Mouse (Mus musculus) ovary, postnatal 10 days (tissue): ENCODE data around the gene Atrip.

Experiments
- DNase-seq: peaks from one replicate; pipeline ENCODE4 v3.0.0; 2022; ENCODE audit warnings: low spot score

Gene Atrip

DNA sequence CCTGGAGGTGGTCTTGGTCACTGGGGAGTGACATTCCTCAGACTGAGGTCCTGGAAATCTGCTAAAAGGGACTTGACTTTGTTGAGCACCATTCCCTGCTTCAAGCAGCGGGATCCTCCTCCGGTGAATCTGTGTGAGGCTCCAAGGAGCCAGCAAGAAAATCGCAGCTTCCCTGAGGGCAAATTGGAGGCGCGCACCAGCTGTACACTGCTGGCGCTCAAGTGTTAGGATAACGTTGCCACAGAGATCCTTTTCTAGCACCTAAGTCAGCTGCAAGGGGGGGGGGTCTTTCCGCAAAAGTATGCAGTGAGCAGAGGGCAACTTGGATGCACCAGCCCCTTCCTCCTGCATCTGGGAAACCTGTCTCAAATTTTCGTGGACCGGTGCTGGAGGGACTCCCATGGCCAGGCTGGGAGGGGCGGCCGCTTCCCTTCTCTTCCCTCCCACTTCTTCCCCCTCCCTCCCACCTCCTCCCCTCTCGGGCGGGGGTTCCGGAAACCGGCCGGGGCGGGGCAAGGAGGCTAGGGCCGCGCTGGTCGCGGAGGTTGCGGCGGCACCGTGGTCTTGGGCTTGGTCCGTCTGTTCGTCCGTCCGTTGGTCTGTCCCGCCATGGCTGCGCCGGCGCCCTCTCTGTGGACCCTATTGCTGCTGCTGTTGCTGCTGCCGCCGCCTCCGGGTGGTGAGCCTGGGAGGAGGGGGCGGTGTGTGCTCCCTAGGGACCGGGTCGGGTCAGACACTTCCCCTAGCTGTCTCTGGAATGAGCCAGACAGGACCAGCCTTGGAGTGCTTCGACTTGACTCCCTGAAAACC lies 35.6 kb downstream of the Atrip start, which contains the start of gene Shisa5:
Gene Shisa5 (plus strand): TSS at position 480 of the 810 bp plus-strand sequence.
- peak; percentile 67 for DNase-seq

DNA sequence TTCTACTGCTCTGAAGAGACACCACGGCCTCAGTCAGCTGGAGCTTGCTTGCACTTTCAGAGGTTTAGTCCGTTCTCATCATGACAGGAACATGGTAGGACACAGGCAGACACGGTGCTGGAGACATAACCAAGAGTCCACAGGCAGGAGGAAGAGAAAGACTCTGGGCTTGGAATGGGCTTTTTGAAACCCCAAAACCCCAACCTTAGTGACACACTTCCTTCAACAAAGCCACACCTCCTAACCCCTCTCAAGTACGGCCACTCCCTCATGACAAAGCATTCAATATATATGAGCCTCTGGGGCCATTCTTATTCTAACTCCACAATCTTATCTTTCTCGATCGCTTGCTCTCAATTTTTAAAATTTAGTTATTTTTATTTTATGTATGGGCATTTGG lies 41.5 kb downstream of the Atrip start:
- DNase-seq: no peak

DNA sequence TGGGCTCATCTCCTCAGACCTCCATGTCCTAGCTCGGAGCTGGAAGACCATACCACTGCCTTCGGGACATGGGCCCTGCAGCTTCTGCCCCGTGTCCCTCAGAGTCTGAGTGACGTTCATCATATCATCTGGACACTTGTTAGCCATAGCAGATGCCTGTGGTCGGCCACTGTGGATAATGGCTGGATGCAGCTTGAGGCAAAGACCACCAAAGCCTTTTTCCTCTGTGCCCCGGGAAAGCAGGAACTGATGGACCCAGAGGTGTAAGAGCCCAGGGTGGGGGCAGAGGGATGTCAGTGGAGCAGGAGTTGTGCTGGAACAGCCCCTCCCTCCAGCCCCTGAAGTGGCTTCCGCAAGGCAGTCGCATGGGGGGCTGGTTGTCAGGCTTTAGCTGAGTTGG lies 42.2 kb downstream of the Atrip start:
- no peak for DNase-seq

DNA sequence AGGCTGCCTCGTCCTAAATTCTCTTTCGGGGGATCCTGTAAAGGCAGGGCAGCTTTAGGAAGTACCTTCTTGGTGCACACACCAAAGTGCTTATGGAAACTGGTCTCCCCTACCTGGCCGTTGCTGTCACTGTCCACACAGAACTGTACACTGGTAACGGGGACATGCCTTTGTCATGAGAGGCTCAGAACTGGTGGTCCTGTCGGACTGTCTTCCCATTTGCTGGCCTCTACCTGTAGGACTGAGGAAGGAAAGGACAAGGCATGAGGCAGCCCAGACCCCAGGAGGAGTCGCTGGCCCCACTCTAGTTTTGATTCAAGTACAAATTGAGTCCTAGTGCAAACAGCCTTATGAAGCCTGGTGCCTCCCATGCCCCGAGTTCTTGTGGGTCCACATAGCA lies 42.9 kb downstream of the Atrip start:
- DNase-seq: no peak

- DNase-seq: no peak
Measured at GRCm38 (mm10) chr9:109030312-109030711, 43.6 kb downstream of the Atrip start.

DNA sequence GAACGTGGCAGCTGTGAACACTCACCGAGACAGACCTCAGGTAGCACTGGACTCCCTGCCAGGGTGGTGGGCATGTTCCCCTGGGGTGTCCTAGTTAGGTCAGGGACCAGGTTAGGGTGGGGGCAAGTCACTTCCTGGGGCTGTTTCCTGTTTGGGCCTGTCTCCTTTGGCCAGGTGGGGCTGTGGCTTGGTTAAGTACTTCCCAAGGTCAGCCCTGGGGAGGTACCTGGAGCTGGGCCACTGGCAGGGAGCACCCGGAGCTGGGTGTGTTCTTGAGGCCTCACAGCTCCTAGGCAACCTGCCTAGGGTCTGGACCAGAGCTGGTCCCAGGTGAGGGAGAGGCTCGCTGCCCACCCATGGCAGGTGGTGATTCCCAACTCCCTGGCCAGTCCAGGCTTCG lies 45.0 kb downstream of the Atrip start:
- DNase-seq: no peak

DNA sequence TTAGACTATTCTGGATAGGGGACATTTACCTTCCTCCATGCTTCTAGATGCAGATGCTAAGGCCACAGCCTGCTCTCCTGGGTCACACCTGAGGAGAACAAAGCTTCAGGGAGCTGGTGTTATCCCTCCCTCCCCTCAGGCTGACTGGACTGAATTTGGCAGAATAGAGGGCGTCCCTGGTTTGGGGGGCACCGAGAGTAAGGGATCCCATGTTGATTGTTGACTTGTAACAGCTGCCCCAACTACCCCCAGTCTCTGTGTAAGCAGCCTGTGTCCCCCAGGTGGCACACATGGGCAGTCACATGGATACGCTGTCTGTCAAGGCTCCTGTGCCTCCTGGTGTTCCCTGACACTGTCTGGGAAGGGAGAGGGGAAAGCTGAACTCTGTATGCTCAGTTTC lies 45.5 kb downstream of the Atrip start:
- no peak for DNase-seq

- DNase-seq: no peak
Measured at GRCm38 (mm10) chr9:109027521-109027920, 46.4 kb downstream of the Atrip start.

DNA sequence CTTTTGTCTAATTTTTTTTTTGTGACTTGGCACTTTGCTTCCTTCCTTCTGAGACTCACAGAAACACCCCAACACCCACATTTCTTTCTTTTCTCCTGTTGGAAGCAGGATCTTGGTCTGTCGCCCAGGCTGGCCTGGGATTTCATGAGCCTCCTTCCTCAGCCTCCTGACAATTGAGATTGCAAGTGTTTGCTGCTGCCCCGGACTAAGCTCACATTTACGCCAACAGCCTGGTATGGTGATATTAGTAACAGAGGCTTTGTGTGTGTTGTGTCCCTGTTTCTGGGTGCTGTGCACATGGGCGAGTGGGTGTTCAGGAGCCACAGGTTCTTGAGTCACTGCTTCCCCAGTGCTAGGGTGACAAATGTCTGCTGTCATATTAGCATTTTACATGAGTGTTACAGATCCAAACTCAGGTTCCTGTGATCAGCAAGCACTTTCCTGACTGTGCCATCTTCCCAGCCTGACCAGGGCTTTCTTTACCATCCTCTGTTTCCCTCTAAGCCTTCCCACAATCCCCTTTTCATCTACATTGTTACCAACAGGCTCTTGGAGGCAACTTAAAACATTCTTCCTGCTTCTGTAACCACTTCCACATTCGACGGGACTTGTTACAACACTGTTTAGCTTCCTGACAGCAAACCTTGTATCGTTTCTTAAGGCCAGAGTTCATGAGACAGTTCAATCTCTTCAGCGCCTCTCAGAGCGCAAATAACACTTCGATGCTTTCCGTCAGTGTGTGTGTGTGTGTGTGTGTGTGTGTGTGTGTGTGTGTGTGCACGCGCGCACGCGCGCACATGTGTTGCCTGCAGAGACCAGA lies 50.8 kb downstream of the Atrip start:
- no peak for DNase-seq

DNA sequence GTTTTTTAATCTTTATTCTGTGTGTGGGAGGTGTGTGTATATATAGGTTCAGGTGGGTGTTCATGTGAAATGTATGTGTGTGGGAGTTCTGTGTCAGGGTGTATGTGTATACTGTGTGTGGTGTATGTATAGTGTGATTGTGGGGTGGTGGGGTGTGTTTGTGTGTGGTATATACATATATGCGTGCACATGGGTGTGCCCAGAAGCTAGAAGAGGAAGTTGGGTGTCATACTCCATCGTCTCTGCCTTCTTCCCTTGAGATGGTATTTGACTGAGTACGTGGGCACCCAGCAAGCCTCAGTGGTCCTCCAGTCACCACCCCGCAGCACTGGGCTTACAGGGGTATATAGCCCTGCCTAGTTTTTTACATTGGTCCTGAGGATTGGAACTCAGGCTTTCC lies 52.5 kb downstream of the Atrip start:
- no peak for DNase-seq

DNA sequence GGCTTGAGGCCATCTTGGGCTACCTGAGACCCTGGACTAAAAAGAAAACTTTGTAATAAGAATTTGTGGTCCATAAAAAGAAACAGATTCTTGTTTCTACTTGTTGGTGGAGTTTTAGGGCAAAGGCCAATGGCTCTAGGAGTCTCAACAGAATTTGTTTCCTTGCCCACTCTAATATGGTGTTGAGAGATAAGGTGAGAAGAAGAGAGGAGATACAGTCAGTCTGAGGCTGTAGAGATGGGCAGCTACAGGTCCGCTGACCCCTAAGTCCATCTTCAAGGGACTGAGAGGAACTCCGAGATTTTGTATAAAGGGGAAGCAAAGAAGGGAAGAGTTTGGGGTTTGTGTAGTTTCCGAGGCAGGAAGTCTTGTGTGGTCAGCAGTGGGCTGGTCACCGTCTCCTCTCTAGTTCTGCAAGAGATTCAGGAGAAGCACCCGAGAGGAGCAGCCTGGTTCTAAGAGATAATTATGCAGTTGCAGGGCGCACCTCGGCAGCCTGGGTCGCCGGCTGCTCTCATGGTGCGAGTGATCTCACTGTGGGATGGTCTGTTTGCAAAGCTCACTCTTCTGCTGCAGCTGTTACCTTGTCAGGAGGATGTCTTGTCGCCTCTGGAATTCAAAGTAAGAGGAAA lies 56.8 kb downstream of the Atrip start:
- DNase-seq: no peak

- no peak for DNase-seq
Measured at GRCm38 (mm10) chr9:109015397-109015796, 58.5 kb downstream of the Atrip start.

GRCm38 (mm10) chr9:109010316-109010690 lies 63.6 kb downstream of the Atrip start:
- DNase-seq: no peak

DNA sequence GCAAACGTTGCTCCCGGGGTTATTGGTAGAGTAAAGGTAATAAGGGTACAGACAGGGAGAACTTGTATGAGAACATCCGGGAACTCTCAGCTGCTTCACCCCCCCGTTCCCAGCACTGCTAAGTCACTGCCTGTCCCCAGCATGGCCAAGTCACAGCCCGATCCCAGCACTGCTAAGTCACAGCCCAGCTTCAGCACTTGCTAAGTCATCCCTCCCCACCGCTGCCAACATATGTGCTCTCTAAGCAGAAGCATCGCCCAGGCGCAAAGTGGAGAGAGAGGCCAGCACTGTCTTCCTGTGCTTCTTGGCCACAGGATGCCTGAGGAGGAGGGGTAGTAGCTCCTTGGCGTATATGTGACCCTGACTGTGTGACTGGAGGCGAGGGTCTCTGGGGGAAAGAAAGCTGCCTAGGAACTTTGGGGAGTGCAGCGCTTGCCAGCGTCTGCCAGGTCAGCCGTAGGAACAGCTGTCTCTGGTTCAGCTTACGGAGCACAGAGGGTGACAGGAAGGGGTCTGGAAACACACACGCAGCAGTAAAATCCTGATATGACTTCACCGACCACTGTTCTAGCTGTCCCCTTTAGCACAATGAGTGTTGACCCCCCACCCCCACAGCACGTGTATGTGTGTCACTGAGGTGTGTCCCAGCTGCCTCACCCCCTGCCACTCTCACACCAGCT lies 64.1 kb downstream of the Atrip start:
- no peak for DNase-seq

GRCm38 (mm10) chr9:109008994-109009635 lies 64.8 kb downstream of the Atrip start:
- no peak for DNase-seq

- DNase-seq: no peak
Measured at GRCm38 (mm10) chr9:109008081-109008480, 65.8 kb downstream of the Atrip start.
